Mouse (Mus musculus) neural tube, embryonic 11.5 days (tissue): Measurements from ENCODE around the gene Tnfrsf21. TPM values are rescaled to one million over a fixed set of nuclear protein-coding genes. Genes with fewer than 3 reads are reported as not detected.

Source experiments
- ATAC-seq: fragments of 200-750 bp; cut with Nextera tagmentation; 2 replicates; pipeline ENCODE4 v1.8.0; 2017; ENCODE audit warnings: moderate number of reproducible peaks, mild to moderate bottlenecking, moderate TSS enrichment, moderate library complexity; ENCODE audit not compliant: insufficient read depth, low FRiP score, low TSS enrichment
- DNase-seq: peaks from one replicate; pipeline ENCODE4 v3.0.0-alpha.2; 2015; ENCODE audit warnings: low spot score
- H3K27ac ChIP-seq: fragments of 300-500 bp; sonication (generic); 2 replicates; pipeline ENCODE4 v1.5.1; 2014; ENCODE audit warnings: low read depth, mild to moderate bottlenecking, low read length
- H3K27me3 ChIP-seq: fragments of 300-500 bp; sonication (generic); 2 replicates; pipeline ENCODE4 v1.6.1; 2014; ENCODE audit warnings: mild to moderate bottlenecking, low read length, mixed read lengths; ENCODE audit not compliant: control insufficient read depth, insufficient read depth
- H3K36me3 ChIP-seq: fragments of 300-500 bp; sonication (generic); 2 replicates; pipeline ENCODE4 v1.6.1; 2014; ENCODE audit warnings: mild to moderate bottlenecking, low read length, moderate library complexity, mixed read lengths; ENCODE audit not compliant: control insufficient read depth, insufficient read depth
- H3K4me1 ChIP-seq: fragments of 300-500 bp; sonication (generic); 2 replicates; pipeline ENCODE4 v1.6.1; 2014; ENCODE audit warnings: low read length, mixed read lengths; ENCODE audit not compliant: control insufficient read depth, insufficient read depth
- H3K4me2 ChIP-seq: fragments of 300-500 bp; sonication (generic); 2 replicates; pipeline ENCODE4 v1.6.1; 2014; ENCODE audit warnings: low read depth, mild to moderate bottlenecking, moderate library complexity
- H3K4me3 ChIP-seq: fragments of 300-500 bp; sonication (generic); 2 replicates; pipeline ENCODE4 v1.5.1; 2014; ENCODE audit warnings: low read depth, low read length
- H3K9ac ChIP-seq: fragments of 300-500 bp; sonication (generic); 2 replicates; pipeline ENCODE4 v1.6.1; 2014; ENCODE audit warnings: mild to moderate bottlenecking, low read length
- H3K9me3 ChIP-seq: fragments of 300-500 bp; sonication (generic); 2 replicates; pipeline ENCODE4 v1.6.1; 2016; ENCODE audit warnings: low read length; ENCODE audit not compliant: control insufficient read depth
- WGBS: fragments of 180-500 bp; shearing (Covaris S2); extraction: QIAGEN DNeasy Blood & Tissue Kit; methylation state at CpG from one replicate; pipeline ENCODE4 v1.1.7; 2014; 5-methylcytosine and 5-hydroxymethylcytosine counted together
- polyA plus RNA-seq: library from polyadenylated mRNA; unstranded; fragments of >200 nt; fragmentation: Nextera tagmentation; extraction: Ambion mirVana; gene quantifications from 2 replicates; pipeline ENCODE4 v1.2.1, GENCODE M21; 2014

The Tnfrsf21 gene
- polyA plus RNA-seq, 1 experiment from 2014 or later, result 50.1 TPM

- no peak overlapping the region for H3K4me2 ChIP-seq
- ATAC-seq (no peak), DNase-seq (no peak)
- no peak overlapping the region for H3K9ac ChIP-seq
- no peak overlapping the region for H3K4me3 ChIP-seq
- no peaks in the 10 kb centered on the region for H3K4me1 ChIP-seq
- no peak overlapping the region for H3K27ac ChIP-seq
- H3K36me3 ChIP-seq, result no peaks in the 10 kb centered on the region
- no peaks in the 10 kb centered on the region for H3K9me3 ChIP-seq
- 31% methylated on average over 4 of the region's 4 CpGs for WGBS
- no peaks in the 10 kb centered on the region for H3K27me3 ChIP-seq
These were observed 28.7 kb upstream of the Tnfrsf21 start for GRCm38 (mm10) chr17:42987692-42988091.

- H3K27ac ChIP-seq, result no peak overlapping the region
- H3K9me3 ChIP-seq, result no peaks in the 10 kb centered on the region
- no peaks in the 10 kb centered on the region for H3K27me3 ChIP-seq
- H3K4me1 ChIP-seq, result no peaks in the 10 kb centered on the region
- 85% methylated on average over 4 of the region's 4 CpGs for WGBS
- no peak overlapping the region for H3K4me3 ChIP-seq
- DNase-seq (no peak), ATAC-seq (no peak)
- H3K4me2 ChIP-seq, result no peak overlapping the region
- no peaks in the 10 kb centered on the region for H3K36me3 ChIP-seq
- H3K9ac ChIP-seq, result no peak overlapping the region
These were observed 26.4 kb upstream of the Tnfrsf21 start for GRCm38 (mm10) chr17:42989981-42990380.

DNA sequence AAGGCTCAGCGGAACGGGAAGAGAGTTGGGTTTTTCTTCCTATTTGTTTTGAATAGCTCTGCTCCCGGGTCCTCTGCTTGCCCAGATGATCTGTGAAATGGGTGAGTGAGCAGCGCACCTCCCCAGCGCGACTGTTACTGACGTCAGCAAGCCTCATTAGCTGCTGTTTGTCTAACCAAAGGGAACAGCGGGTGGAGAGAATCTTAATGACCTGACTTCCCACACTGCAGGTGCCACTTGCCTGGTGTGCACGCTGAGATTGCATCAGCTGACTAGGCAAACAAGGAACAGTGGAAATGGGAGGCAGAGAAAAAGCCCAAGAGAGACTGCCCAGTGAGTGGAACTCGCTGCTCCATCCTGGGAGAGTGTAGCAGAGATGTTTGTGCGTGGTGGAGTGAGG lies 25.2 kb upstream of the Tnfrsf21 start:
- no peak for ATAC-seq
- 62% methylated on average over 11 of the region's 11 CpGs for WGBS
- DNase-seq, result no peak

DNA sequence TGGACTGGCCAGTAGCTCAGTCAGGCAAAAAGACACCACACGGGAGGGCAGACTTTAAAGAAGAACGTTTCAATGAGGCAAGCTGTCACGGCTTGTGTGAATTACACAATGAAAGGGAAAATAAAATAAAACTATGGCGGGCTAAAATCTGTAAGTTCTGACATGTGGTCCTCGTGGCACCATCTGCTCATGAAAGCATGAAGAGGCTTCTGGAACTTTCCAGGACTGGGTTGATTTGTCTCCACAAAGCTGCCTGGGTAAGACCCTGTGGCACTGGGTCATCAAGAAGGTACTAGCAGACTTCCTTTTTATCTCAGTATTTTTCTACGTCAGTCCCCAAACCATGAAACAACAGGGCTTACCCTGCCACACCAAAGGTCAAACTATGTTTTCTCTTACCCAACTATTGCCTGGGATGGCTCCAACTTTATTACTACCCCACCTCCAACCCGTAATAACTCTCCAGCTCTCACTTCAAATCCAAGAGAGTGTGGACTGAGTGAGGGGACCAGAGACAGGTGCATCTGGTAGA lies 16.8 kb upstream of the Tnfrsf21 start:
- DNase-seq (no peak), ATAC-seq (no peak)
- Histone ChIP-seq H3K27me3 (no peaks in the 10 kb centered on the region), H3K4me3 (no peak overlapping the region), H3K9ac (no peak overlapping the region), H3K4me1 (no peaks in the 10 kb centered on the region), H3K9me3 (no peaks in the 10 kb centered on the region), H3K36me3 (no peaks in the 10 kb centered on the region), H3K27ac (no peak overlapping the region), H3K4me2 (no peak overlapping the region)
- 81% methylated on average over 7 of the region's 7 CpGs for WGBS

More for the DNA sequence above, 25.2 kb upstream of the Tnfrsf21 start:
- H3K4me2 ChIP-seq, result no peak overlapping the region
- H3K27ac ChIP-seq, result no peak overlapping the region
- H3K36me3 ChIP-seq, result no peaks in the 10 kb centered on the region
- no peak overlapping the region for H3K4me3 ChIP-seq
- H3K27me3 ChIP-seq, result no peaks in the 10 kb centered on the region
- H3K9me3 ChIP-seq, result no peaks in the 10 kb centered on the region
- no peaks in the 10 kb centered on the region for H3K4me1 ChIP-seq
- H3K9ac ChIP-seq, result no peak overlapping the region

- ATAC-seq, result no peak
- no peak for DNase-seq
- Histone ChIP-seq H3K27ac (no peak overlapping the region), H3K36me3 (no peaks in the 10 kb centered on the region), H3K4me3 (no peak overlapping the region), H3K4me1 (no peaks in the 10 kb centered on the region), H3K27me3 (no peaks in the 10 kb centered on the region), H3K9me3 (no peaks in the 10 kb centered on the region), H3K4me2 (no peak overlapping the region), H3K9ac (no peak overlapping the region)
- WGBS, result 89% methylated on average over 7 of the region's 7 CpGs
These were observed 15.8 kb upstream of the Tnfrsf21 start for GRCm38 (mm10) chr17:43000598-43000997.

DNA sequence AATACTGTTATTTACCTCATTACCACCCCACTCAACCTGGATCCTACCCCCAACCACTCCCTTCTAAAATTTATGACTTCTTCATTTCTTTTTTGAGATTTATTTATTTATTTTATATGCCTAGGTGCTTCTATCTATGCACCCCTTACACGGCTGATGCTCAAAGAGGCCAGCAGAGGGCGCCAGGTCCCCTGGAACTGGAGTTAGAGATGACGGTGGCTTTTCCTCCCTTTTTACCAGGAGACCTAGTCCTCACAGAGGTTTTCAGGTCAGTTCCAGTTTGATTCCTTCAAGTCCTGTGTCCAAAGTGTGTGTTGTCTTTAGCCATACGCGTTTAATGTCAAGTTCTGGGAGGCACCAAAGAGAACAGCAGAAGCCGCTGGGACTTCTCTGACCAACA lies 3.6 kb upstream of the Tnfrsf21 start:
- Histone ChIP-seq H3K4me2 (no peak overlapping the region), H3K4me3 (no peak overlapping the region), H3K9me3 (no peaks in the 10 kb centered on the region), H3K27me3 (no peaks in the 10 kb centered on the region), H3K27ac (no peak overlapping the region), H3K9ac (no peak overlapping the region), H3K36me3 (no peaks in the 10 kb centered on the region), H3K4me1 (no peaks in the 10 kb centered on the region)
- WGBS, result 14% methylated on average over 6 of the region's 6 CpGs
- DNase-seq (peak; percentile 72), ATAC-seq (no peak)

DNA sequence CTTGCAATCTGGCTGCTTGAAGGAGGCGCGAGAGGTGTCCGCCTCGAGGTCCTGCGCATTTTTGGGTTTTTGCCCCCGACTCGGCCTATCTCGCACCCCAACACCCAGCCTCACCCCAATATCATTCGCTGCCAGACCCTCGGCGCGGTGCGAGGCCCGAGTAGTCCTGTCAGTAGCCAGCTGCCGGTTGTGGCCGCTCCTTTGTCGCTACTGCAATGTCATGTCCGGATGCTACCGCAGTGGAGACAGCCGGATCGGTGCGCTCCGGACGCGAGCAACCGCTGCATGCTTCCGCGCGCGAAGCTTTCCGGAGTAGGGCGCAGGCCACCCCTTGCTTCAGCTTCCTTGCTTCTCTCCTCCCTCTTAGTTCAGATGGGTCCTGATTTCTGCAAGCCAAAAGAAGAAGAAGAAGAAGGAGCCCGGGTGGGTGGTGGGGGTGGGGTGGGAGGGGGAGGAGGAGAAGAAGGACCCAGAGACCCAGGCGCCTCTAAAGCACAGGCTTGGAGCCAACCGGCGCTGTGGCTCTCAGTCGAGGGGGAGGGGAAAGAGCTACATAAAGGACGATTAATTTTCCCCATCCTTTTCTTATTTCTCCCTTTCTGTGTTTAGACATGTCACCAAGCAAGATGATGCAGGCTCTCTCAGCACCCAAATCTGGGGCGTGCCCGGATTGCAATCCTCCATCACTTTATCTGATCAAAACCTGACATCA lies 1.1 kb downstream of the Tnfrsf21 start:
- peak overlapping the region; percentile 62 for H3K4me2 ChIP-seq
- 0 out of 2 replicates have a peak, but pooled peaks cover 3% of the 10 kb centered on the region for H3K4me1 ChIP-seq
- H3K27ac ChIP-seq, result peak overlapping the region; percentile 75
- DNase-seq (peak; percentile 72), ATAC-seq (peak; percentile 42)
- H3K9ac ChIP-seq, result peak overlapping the region; percentile 90
- no peaks in the 10 kb centered on the region for H3K27me3 ChIP-seq
- under 1% methylated on average over 38 of the region's 40 CpGs for WGBS
- peak overlapping the region; percentile 73 for H3K4me3 ChIP-seq
- no peaks in the 10 kb centered on the region for H3K9me3 ChIP-seq
- H3K36me3 ChIP-seq, result no peaks in the 10 kb centered on the region; the same call in 1 of the 2 replicates

- DNase-seq (no peak), ATAC-seq (peak; percentile 14; the same call in 1 of the 2 replicates)
- no peak overlapping the region for H3K27ac ChIP-seq
These were observed 1.7 kb downstream of the Tnfrsf21 start for GRCm38 (mm10) chr17:43018071-43018470.

DNA sequence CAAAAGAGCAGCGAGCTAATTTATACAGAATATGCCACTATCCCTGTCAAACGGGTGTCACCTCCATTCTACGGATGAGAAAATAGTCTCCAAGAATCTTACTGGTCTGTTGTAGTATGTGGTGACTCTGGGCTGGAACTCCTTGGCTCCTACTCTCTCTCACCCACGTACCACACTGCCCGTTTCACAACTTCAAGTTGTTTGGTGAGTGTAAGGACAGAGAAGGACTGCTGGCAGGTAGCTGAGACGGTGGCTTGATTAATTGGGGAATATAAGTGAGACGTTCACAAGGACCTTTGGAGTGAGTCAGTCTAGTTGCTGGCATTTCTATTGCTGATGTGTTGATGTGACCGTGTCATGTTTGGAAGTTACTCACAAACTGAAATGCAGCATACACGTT lies 3.3 kb downstream of the Tnfrsf21 start:
- DNase-seq (no peak), ATAC-seq (no peak)
- Histone ChIP-seq H3K4me2 (no peak overlapping the region), H3K4me3 (no peak overlapping the region), H3K36me3 (no peaks in the 10 kb centered on the region; the same call in 1 of the 2 replicates), H3K9ac (no peak overlapping the region), H3K27me3 (no peaks in the 10 kb centered on the region), H3K27ac (no peak overlapping the region), H3K4me1 (0 out of 2 replicates have a peak, but pooled peaks cover 3% of the 10 kb centered on the region), H3K9me3 (no peaks in the 10 kb centered on the region)
- WGBS, result 91% methylated on average over 9 of the region's 9 CpGs

More at GRCm38 (mm10) chr17:43018071-43018470, 1.7 kb downstream of the Tnfrsf21 start:
- H3K4me1 ChIP-seq, result 0 out of 2 replicates have a peak, but pooled peaks cover 3% of the 10 kb centered on the region
- H3K4me3 ChIP-seq, result peak overlapping the region; percentile 73
- H3K27me3 ChIP-seq, result no peaks in the 10 kb centered on the region
- H3K36me3 ChIP-seq, result no peaks in the 10 kb centered on the region; the same call in 1 of the 2 replicates
- no peaks in the 10 kb centered on the region for H3K9me3 ChIP-seq
- H3K9ac ChIP-seq, result peak overlapping the region; percentile 90
- peak overlapping the region; percentile 62 for H3K4me2 ChIP-seq
